Mouse (Mus musculus) limb, embryonic 13.5 days (tissue): ENCODE results near the gene Macrod2. TPM values are rescaled to one million over a fixed set of nuclear protein-coding genes. Genes with fewer than 3 reads are reported as not detected.
A peak's percentile ranks its signal among the peaks of the same experiment; 100 is the strongest.

Experiments
- ATAC-seq: fragments of 200-750 bp; cut with Nextera tagmentation; 2 replicates; pipeline ENCODE4 v1.8.0; 2017; ENCODE audit warnings: low read depth, moderate number of reproducible peaks, moderate TSS enrichment; ENCODE audit not compliant: low FRiP score
- H3K27ac ChIP-seq: fragments of 300-500 bp; sonication (generic); 2 replicates; pipeline ENCODE4 v1.5.1; 2015; ENCODE audit warnings: inconsistent platforms, mild to moderate bottlenecking, moderate library complexity
- H3K27me3 ChIP-seq: fragments of 300-500 bp; sonication (generic); 2 replicates; pipeline ENCODE4 v1.6.1; 2015; ENCODE audit warnings: mild to moderate bottlenecking, inconsistent platforms
- H3K36me3 ChIP-seq: fragments of 300-500 bp; sonication (generic); 2 replicates; pipeline ENCODE4 v1.6.1; 2015; ENCODE audit warnings: inconsistent platforms, mild to moderate bottlenecking, moderate library complexity
- H3K4me1 ChIP-seq: fragments of 300-500 bp; sonication (generic); 2 replicates; pipeline ENCODE4 v1.6.1; 2015; ENCODE audit warnings: inconsistent platforms
- H3K4me2 ChIP-seq: fragments of 300-500 bp; sonication (generic); replicated peaks from 2 replicates; pipeline ENCODE4 v1.6.1; 2015; ENCODE audit warnings: inconsistent platforms, mild to moderate bottlenecking, moderate library complexity
- H3K4me3 ChIP-seq: fragments of 300-500 bp; sonication (generic); 2 replicates; pipeline ENCODE4 v1.5.1; 2015; ENCODE audit warnings: moderate library complexity, mild to moderate bottlenecking, inconsistent platforms
- H3K9ac ChIP-seq: fragments of 300-500 bp; sonication (generic); 2 replicates; pipeline ENCODE4 v1.6.1; 2015; ENCODE audit warnings: mild to moderate bottlenecking, inconsistent platforms
- H3K9me3 ChIP-seq: fragments of 300-500 bp; sonication (generic); 2 replicates; pipeline ENCODE4 v1.6.1; 2016; ENCODE audit warnings: inconsistent platforms
- WGBS: fragments of 180-500 bp; shearing (Covaris S2); methylation state at CpG from one replicate; pipeline ENCODE4 v1.1.7; 2015; 5-methylcytosine and 5-hydroxymethylcytosine counted together
- polyA plus RNA-seq: library from polyadenylated mRNA; unstranded; fragments of >200 nt; fragmentation: Nextera tagmentation; extraction: Ambion mirVana; gene quantifications from 2 replicates; pipeline ENCODE4 v1.2.1, GENCODE M21; 2015

Gene Macrod2
- polyA plus RNA-seq, 1 experiment from 2014 or later = 36.9 TPM

GRCm38 (mm10) chr2:142401359-142401758 lies 2006.2 kb downstream of the Macrod2 start:
- H3K9ac ChIP-seq = no peak overlapping the region
- no peak for ATAC-seq
- H3K4me2 ChIP-seq = no peak overlapping the region
- 93% methylated on average over 3 of the region's 3 CpGs for WGBS
- no peak overlapping the region for H3K4me3 ChIP-seq
- no peak overlapping the region for H3K27ac ChIP-seq
- no peaks in the 10 kb centered on the region for H3K9me3 ChIP-seq
- no peaks in the 10 kb centered on the region for H3K36me3 ChIP-seq
- H3K4me1 ChIP-seq = no peaks in the 10 kb centered on the region
- no peaks in the 10 kb centered on the region for H3K27me3 ChIP-seq

- H3K4me3 ChIP-seq = no peak overlapping the region
- no peak overlapping the region for H3K9ac ChIP-seq
- H3K4me1 ChIP-seq = no peaks in the 10 kb centered on the region
- H3K9me3 ChIP-seq = no peaks in the 10 kb centered on the region
- H3K27me3 ChIP-seq = no peaks in the 10 kb centered on the region
- H3K36me3 ChIP-seq = no peaks in the 10 kb centered on the region
- H3K4me2 ChIP-seq = no peak overlapping the region
- no peak overlapping the region for H3K27ac ChIP-seq
- no peak for ATAC-seq
Measured at GRCm38 (mm10) chr2:142403394-142403793, 2008.3 kb downstream of the Macrod2 start.

- WGBS = 23% methylated on average over 6 of the region's 6 CpGs
- Histone ChIP-seq H3K4me2 (no peak overlapping the region), H3K36me3 (no peaks in the 10 kb centered on the region), H3K4me3 (no peak overlapping the region), H3K27me3 (no peaks in the 10 kb centered on the region), H3K9me3 (no peaks in the 10 kb centered on the region), H3K27ac (no peak overlapping the region), H3K4me1 (no peaks in the 10 kb centered on the region), H3K9ac (no peak overlapping the region)
- ATAC-seq = no peak
Measured at GRCm38 (mm10) chr2:142404321-142404720, 2009.2 kb downstream of the Macrod2 start.

- no peak overlapping the region for H3K4me3 ChIP-seq
- H3K27ac ChIP-seq = no peak overlapping the region
- ATAC-seq = no peak
- H3K36me3 ChIP-seq = no peaks in the 10 kb centered on the region
- no peaks in the 10 kb centered on the region for H3K27me3 ChIP-seq
- no peak overlapping the region for H3K9ac ChIP-seq
- no peaks in the 10 kb centered on the region for H3K4me1 ChIP-seq
- H3K4me2 ChIP-seq = no peak overlapping the region
- H3K9me3 ChIP-seq = no peaks in the 10 kb centered on the region
Measured at GRCm38 (mm10) chr2:142407341-142407740, 2012.2 kb downstream of the Macrod2 start.

- Histone ChIP-seq H3K36me3 (no peaks in the 10 kb centered on the region), H3K4me3 (no peak overlapping the region), H3K9me3 (no peaks in the 10 kb centered on the region), H3K4me1 (no peaks in the 10 kb centered on the region), H3K27ac (no peak overlapping the region), H3K9ac (no peak overlapping the region), H3K27me3 (no peaks in the 10 kb centered on the region), H3K4me2 (no peak overlapping the region)
- no peak for ATAC-seq
Measured at GRCm38 (mm10) chr2:142410124-142410523, 2015.0 kb downstream of the Macrod2 start.

GRCm38 (mm10) chr2:142433126-142433525 lies 2038.0 kb downstream of the Macrod2 start:
- ATAC-seq = peak; percentile 36; the same call in 1 of the 2 replicates
- Histone ChIP-seq H3K36me3 (no peaks in the 10 kb centered on the region), H3K27ac (no peak overlapping the region), H3K4me1 (no peaks in the 10 kb centered on the region), H3K4me2 (no peak overlapping the region), H3K27me3 (no peaks in the 10 kb centered on the region), H3K9ac (no peak overlapping the region), H3K4me3 (no peak overlapping the region), H3K9me3 (no peaks in the 10 kb centered on the region)
- WGBS = 44% methylated on average over 7 of the region's 7 CpGs

- Histone ChIP-seq H3K27me3 (no peaks in the 10 kb centered on the region), H3K4me1 (no peaks in the 10 kb centered on the region), H3K36me3 (no peaks in the 10 kb centered on the region), H3K9ac (no peak overlapping the region), H3K4me2 (no peak overlapping the region), H3K9me3 (no peaks in the 10 kb centered on the region), H3K4me3 (no peak overlapping the region), H3K27ac (no peak overlapping the region)
- ATAC-seq = no peak
- WGBS = 86% methylated on average over 4 of the region's 4 CpGs
Measured at GRCm38 (mm10) chr2:142434731-142435130, 2039.6 kb downstream of the Macrod2 start.

- WGBS = 75% methylated on average over 6 of the region's 6 CpGs
- Histone ChIP-seq H3K36me3 (no peaks in the 10 kb centered on the region), H3K4me2 (no peak overlapping the region), H3K4me1 (no peaks in the 10 kb centered on the region), H3K9me3 (0 out of 2 replicates have a peak, but pooled peaks cover 4% of the 10 kb centered on the region), H3K27me3 (no peaks in the 10 kb centered on the region), H3K9ac (no peak overlapping the region), H3K27ac (no peak overlapping the region), H3K4me3 (no peak overlapping the region)
- ATAC-seq = no peak
Measured at GRCm38 (mm10) chr2:142437606-142438461, 2042.7 kb downstream of the Macrod2 start.

Other genes with a start within 250 kb of the Macrod2 start
- not detected in 2 replicates for gene Gm17374, start 243.3 kb upstream of the Macrod2 start, polyA plus RNA-seq
- gene Esf1, start 224.7 kb upstream of the Macrod2 start, polyA plus RNA-seq = 27.3 and 30.3 TPM in 2 replicates
- gene Ndufaf5, start 224.7 kb upstream of the Macrod2 start, polyA plus RNA-seq = 29.1 and 32.1 TPM in 2 replicates
- gene Sel1l2, start 5.6 kb upstream of the Macrod2 start, polyA plus RNA-seq = not detected in 2 replicates